Mouse (Mus musculus): ENCODE results near the gene Acsl5. TPM values are rescaled to one million over a fixed set of nuclear protein-coding genes. Genes with fewer than 3 reads are reported as not detected.

The Acsl5 gene
- polyA plus RNA-seq, 1 experiment from 2014 or later = 72.4 TPM

DNA sequence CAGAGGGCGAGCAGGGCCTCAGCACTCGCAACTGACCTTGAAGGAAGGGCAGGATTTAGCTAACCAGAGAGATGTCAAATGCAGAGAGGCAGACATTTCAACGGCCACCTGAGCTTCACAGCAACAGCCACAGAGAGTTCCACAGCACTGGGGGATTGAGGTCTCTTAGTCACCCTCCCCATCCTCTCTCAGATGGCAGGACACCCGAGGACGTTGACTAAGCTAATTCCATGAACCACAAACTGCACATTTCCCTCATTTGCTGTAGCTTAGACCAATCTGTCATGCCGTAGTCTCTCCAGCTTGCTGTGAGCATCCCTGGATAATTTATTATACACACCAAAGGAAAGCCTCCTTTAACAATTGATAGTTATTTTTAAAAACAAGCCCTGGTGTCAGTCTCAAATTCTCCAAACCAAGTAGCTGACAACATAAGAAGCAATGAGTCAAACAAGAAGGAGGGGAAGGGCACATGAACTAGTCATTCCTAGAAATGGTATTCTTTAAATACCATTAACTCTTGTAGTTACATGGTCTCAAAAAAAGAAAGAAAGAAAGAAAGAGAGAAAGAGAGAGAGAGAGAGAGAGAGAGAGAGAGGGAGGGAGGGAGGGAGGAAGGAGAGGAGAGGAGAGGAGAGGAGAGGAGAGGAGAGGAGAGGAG, 11.8 kb upstream of the Acsl5 start:
- no peak for DNase-seq (ENCODE audit: low spot score)

DNA sequence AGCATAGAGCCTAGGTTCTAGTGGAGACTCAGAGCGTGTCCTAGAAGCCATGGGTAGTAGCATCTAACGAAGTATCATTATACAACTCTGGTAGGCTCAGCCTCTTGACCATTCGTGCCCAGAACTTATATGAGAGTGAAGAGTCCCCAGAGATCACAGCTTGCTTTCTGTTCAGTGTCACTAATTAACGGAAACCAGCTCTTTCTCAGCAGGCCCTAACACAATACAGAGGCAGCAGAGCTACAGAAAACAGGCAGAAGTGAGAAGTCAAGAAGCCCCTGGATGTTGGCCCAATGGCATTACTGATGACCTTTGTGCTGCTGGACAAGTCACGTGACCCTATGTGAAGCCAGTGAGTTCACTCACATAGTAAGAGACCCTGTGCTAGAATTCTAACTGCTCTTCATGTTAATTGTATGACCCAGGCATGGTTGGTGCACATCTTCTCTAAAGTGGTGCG, 10.5 kb upstream of the Acsl5 start, which contains the start of gene Gucy2g:
Gucy2g (minus strand) TSS at position 51 of the 460 bp plus-strand sequence.
- no peak for DNase-seq (ENCODE audit: low spot score)

GRCm38 (mm10) chr19:55244791-55245231, 6.9 kb upstream of the Acsl5 start:
- DNase-seq (ENCODE audit: low spot score) = no peak

DNA sequence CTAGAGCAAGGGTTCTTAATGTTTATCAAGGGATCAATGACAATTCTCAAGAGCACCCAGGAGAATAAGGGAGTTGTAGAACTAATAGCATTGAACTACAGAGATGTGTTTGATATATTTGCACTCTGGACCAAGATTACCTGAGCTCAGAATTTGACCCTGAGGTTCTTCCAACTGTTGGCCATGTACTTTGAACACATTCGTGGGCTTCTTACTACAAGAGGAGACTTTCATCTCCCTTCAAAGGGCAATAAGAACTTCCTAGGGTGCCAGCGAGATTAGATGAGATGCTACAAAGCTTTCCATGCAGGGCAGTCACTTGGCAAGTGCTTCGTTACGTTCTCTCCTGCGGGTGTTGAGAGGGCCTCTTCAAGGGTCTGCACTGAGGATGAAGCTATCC, 4.2 kb upstream of the Acsl5 start:
- DNase-seq (ENCODE audit: low spot score) = no peak

GRCm38 (mm10) chr19:55247991-55248520, 3.7 kb upstream of the Acsl5 start:
- DNase-seq (ENCODE audit: low spot score) = no peak

GRCm38 (mm10) chr19:55250451-55250850, 1.3 kb upstream of the Acsl5 start:
- DNase-seq (ENCODE audit: low spot score) = no peak

DNA sequence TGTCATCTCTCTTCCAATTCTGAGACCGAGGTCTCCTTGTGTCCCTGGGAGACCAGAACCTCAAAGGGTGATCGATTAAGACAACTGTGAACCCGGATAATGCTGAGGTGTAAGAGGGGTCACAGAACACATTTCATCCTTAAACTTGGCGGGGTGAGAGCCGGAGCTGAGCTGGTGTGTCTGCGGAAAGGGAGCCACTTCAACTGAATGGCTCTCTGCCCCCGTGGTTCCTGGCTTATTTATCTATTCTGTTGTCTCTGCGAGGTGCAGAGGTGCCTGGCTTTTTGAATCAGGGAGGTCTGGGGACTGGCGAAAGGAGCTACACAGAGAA, 1.5 kb downstream of the Acsl5 start:
- DNase-seq (ENCODE audit: low spot score) = peak; percentile 31

GRCm38 (mm10) chr19:55253570-55254441, 2.1 kb downstream of the Acsl5 start:
- DNase-seq (ENCODE audit: low spot score) = peak; percentile 63

- peak; percentile 81 for DNase-seq (ENCODE audit: low spot score)
These were observed 2.8 kb downstream of the Acsl5 start for GRCm38 (mm10) chr19:55254513-55255016.

- DNase-seq (ENCODE audit: low spot score) = no peak
These were observed 4.4 kb downstream of the Acsl5 start for GRCm38 (mm10) chr19:55256156-55256555.

- no peak for DNase-seq (ENCODE audit: low spot score)
These were observed 6.1 kb downstream of the Acsl5 start for GRCm38 (mm10) chr19:55257656-55258375.

DNA sequence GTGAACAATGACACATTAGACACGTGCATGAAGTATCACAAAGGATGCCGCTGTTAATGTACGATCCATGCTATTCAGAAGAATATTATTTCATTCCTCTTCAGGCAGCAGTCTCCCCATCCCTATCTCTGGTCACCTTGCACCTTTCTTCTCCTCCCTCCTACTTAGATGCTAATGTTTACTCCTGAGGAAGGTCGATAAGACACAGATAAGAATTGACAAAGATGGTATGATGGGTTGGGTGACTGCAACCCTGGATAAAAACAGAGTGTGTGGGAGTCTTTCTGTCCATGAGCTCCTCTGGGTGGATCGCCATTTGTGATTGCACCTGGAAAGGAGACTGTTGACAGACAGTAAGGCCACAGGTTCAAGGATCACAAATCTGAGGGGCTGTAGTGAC, 6.8 kb downstream of the Acsl5 start:
- no peak for DNase-seq (ENCODE audit: low spot score)

- DNase-seq (ENCODE audit: low spot score) = no peak
These were observed 8.8 kb downstream of the Acsl5 start for GRCm38 (mm10) chr19:55260389-55261184.

- DNase-seq (ENCODE audit: low spot score) = no peak
These were observed 13.5 kb downstream of the Acsl5 start for GRCm38 (mm10) chr19:55265269-55265668.

- no peak for DNase-seq (ENCODE audit: low spot score)
These were observed 15.0 kb downstream of the Acsl5 start for GRCm38 (mm10) chr19:55266786-55267185.

DNA sequence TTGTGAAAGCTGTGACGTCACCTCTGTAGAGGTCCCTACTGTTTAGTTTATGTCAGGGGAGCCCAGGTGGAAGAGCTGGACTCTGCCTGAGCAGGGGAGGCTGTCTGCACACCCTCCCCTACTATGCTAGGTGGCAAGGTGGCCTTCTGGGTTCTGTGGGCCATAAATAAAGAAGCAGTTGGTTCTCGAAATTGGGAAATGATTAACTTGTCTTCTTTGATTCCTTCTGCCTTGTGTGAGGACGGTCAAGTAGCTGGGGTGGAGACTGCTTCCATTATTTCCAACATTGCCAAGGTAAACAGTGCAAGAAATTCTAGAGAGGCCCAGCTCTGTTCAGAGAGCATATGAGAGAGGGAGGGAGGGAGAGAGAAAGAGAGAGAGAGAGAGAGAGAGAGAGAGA, 16.4 kb downstream of the Acsl5 start:
- DNase-seq (ENCODE audit: low spot score) = no peak

DNA sequence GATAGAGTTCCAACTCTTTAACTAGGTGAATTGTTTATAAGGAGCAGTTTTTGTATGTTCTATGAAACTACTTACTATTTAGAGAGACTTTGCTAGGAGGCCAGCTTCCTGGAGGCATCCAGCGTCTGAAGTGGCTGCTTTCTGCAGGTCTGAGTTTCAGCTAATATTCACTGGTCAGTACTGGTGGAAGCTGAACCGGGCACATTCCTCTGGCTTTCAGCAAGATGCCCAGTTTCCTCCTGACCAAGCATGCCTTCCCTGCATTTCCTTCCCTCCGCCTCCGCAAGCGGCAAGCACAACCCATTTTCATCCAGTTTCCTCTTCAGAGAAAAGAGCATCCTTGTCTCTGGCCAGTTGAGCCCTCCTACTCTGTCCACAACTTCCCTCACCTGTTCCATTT, 17.3 kb downstream of the Acsl5 start:
- DNase-seq (ENCODE audit: low spot score) = no peak

- no peak for DNase-seq (ENCODE audit: low spot score)
These were observed 19.7 kb downstream of the Acsl5 start for GRCm38 (mm10) chr19:55271448-55271847.

- no peak for DNase-seq (ENCODE audit: low spot score)
These were observed 21.6 kb downstream of the Acsl5 start for GRCm38 (mm10) chr19:55273340-55273739.

- no peak for DNase-seq (ENCODE audit: low spot score)
These were observed 24.4 kb downstream of the Acsl5 start for GRCm38 (mm10) chr19:55276100-55276499.

GRCm38 (mm10) chr19:55276770-55277169, 25.0 kb downstream of the Acsl5 start:
- DNase-seq (ENCODE audit: low spot score) = no peak
